Mouse (Mus musculus): ENCODE measurements around the gene Cela2a. TPM values are rescaled to one million over a fixed set of nuclear protein-coding genes. Genes with fewer than 3 reads are reported as not detected.

The Cela2a gene
- total RNA-seq, 2 experiments from 2014 or later = not detected

DNA sequence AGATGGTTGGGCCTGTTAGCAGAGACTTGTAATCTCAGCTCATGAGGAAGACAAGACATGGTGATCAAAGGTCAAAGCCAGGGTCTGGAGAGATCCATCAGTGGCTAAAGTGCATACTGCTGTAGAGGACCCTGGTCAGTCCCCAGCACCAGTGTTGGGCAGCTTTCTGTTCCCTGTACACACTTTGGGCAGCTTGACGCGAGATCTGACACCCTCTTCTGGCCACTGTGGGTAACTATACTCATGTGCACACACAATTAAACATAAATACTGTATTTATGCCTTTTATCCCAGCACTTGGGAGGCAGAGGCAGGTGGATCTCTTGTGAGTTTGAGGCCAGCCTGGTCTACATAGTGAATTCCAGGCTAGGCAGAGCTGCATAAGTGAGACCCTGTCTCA lies 15.0 kb downstream of the Cela2a start:
- no peak for DNase-seq
- intact Hi-C loops (cut with DNase I) = no loop called here

DNA sequence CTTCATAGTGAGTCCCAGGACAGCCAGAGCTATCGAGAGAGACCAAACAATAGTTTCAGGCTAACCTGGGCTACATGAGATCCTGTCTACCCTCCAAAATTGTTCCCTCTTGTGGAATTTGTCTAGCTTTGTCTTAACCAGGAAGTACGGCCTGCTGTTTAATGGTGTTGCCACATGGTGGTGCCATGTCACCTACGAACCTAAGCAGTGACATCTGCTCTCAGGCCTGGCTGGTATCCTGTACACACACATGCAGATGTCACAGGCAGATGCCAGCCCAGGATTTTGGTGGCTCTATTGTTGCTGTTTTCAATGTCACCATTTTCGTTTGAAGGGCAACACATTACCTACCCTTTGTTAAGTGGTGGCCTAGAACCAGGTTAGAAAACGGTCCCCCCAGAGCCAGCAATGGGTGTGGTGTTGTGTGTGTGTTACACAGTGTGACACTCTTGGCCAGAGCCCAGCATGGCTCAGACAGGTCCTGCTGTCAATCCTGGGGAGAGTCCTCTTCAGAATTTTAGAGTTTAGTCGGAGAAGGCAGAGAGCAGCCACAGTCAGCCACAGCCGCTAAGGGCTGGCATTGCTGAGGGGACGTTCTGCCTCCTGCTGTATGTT lies 16.0 kb downstream of the Cela2a start:
- intact Hi-C loops (cut with DNase I) = no loop called here
- peak in 1 of 2 experiments; percentile 23 for DNase-seq

DNA sequence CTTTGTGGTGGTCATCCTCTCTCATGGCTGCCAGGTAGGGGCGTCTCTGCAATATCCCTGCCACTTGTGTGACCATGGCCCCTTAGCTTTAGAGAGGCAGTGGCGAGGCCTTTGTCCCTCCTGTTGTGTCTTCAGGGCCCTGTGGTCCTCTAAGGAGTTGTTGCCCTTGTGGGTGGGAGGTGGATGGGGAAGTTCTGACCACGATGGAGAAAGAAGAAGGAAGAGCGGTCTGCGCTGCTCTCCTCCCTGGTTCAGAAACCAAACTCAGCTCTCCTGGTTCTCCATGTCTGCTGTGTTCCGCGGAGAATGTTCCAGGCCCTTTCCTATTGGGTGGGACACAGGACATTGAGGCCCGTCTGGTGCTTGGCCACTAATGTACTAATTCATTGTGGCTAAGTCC lies 20.1 kb downstream of the Cela2a start:
- intact Hi-C loops (cut with DNase I) = no loop called here
- DNase-seq = no peak

DNA sequence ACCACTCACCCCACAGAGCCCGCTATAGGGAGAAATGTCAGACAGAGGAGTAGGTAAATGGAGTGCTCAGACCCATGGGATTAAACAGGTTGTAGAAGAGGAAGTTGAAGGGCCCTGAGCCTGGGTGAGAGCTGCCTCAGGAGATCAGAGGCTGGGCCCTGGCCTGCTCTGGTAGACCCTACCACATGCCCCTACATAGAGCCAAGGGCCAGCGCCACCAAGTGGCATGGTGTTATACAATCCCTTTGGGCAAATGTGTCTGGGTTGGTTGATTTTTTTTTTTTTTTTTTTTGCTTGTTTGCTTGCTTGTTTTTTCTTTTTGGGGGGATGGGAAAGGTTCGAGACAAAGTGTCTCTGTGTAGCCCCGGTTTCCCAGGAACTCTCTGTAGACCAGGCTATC lies 21.9 kb downstream of the Cela2a start:
- intact Hi-C loops (cut with DNase I) = no loop called here
- no peak for DNase-seq

DNA sequence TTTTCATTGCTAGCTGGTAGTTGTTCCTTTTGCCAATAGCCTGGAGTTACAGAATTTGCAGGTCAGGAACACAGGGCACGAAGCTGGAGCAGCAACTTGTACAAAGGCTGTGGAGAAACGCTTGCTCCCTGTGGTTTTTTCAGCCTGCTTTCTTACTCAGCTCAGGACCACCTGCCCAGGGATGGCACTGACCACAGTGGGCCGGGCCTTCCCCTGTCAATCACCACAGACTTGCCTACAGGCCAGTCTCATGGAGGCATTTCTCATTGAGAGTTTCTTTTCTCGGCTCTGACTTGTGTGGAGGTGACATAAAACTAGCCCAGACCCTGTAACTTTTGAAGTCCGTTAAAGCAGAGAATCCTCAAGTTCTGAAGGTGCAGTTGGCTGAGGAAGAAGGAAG lies 28.4 kb downstream of the Cela2a start:
- no peak for DNase-seq
- intact Hi-C loops (cut with DNase I) = no loop called here

DNA sequence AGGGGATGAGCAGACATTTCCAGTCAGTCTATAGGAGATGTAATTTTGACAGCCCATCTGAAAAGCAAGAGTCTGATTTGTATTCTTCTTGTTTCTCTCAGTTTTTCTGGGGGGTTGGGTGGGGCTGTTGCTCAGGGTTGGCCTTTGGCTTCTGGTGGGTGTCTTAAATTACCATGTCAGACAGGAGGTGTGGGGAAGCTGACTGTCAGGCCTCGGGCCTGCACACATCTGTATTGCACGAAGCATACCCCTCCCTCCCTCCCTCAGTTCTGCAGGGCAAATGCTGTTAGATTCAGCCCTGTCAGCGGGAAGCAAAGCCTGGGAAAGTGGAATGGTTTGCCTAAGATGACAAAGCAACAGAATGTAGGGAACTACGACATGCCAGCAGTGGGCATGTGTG lies 29.0 kb downstream of the Cela2a start:
- intact Hi-C loops (cut with DNase I) = no loop called here
- DNase-seq = no peak

DNA sequence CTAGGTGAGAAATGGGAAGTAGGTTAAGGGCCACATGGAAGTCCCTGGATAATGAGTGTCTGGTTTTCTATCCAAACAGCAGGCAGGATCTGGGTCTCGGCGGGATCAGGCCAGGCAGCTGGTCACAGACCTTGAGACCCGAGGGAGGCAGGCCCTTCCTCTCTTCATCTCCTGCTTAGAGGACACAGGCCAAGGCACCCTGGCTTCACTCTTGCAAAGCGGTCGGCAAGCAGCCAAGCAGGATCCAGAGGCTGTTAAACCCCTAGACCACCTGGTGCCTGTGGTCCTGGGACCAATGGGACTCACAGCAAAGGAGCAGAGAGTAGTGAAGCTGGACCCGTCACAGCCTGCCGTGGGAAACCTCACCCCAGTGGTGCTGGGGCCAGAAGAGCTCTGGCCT lies 29.6 kb downstream of the Cela2a start:
- intact Hi-C loops (cut with DNase I) = no loop called here
- DNase-seq = no peak

DNA sequence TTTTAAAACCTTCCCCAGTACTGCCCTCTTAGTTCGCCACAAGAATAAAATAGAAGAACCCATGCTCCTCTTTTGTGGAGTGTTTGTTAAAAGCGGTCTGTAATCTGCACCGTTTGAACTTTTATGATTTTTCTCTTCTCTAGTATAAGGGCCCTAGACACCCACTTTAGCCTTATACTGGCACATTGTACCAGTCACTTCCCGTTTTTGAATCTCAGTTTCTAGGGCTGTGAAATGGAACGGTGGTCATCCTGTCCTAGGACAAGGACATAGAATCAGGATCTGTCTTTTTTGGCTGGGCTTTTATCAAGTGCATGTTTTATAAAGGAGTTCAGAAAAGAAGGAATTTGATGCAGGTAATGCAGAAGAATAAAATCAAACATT lies 31.8 kb downstream of the Cela2a start:
- DNase-seq = no peak
- intact Hi-C loops (cut with DNase I) = no loop called here

DNA sequence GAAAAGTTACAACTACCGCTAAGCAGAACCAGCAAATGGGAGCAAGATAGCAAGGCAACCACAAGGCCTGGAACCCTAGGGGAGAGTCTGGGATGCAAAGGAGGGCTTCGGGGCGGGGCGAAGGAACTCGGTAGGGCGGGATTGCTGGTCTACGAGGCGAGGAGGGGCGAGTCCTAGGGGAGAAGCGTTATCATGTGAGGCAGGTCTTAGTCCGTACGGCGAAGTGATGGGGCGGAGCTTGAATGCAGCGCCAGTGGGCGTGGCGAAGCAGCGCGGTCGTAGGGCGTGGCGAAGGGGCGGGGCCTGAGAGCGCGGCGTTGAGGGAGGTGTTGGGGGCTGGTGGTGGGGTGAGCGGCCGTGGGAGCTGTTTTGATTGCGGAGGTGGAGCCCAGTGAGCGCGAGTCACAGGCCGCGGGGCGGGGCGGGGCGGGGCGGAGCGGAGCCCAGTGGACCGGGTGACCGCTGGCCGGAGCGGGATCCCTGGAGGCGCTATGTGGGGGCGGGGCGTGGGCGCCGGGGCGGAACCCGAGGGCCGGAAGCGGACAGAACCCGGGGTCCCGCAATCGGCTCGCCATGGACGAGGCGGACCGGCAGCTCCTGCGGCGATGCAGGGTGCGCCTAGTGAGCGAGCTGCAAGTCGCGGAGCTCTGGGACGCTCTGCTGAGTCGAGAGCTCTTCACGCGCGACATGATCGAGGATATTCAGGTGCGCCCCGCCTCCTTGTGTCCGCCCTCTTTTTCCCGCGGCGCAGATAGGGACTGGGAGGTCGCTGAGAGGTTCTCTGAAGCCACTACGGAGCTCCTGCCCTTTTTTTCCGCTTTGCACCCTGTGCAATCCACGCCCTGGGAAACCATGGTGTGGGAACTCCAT lies 32.4 kb downstream of the Cela2a start, which contains the start of gene Casp9:
Casp9 (plus strand) TSS at position 331 of the 870 bp plus-strand sequence.
- intact Hi-C loops (cut with DNase I) = no loop called here
- DNase-seq = peak; percentile 98 to 99

DNA sequence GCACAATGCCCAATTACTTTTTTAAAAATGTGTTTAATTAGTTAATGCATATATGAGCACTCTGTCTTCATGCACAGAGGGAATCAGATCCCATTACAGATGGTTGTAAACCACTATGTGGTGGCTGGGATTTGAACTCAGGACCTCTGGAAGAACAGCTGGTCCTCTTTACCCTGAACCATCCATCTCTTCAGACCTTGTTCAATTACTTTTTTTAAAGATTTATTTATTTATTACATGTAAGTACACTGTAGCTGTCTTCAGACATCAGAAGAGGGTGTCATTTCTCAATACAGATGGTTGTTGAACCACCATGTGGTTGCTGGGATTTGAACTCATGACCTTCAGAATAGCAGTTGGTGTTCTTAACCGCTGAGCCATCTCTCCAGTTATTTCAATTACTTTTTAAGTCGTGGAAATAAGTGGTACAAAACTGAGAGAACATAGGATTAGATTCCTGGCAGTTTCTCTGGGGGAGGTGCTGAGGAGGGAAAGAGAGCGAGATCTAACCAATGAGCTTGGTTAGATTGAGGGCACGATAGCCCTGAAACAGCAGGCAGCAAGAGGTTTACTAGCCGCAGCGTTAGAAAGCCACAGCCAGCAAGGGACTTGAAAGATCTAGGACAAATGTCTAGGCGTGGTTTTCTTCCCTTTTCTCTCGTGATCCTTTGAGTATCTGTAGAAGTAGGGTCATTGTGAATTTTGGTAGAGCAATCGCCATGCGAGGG lies 33.2 kb downstream of the Cela2a start:
- intact Hi-C loops (cut with DNase I) = no loop called here
- DNase-seq = no peak

DNA sequence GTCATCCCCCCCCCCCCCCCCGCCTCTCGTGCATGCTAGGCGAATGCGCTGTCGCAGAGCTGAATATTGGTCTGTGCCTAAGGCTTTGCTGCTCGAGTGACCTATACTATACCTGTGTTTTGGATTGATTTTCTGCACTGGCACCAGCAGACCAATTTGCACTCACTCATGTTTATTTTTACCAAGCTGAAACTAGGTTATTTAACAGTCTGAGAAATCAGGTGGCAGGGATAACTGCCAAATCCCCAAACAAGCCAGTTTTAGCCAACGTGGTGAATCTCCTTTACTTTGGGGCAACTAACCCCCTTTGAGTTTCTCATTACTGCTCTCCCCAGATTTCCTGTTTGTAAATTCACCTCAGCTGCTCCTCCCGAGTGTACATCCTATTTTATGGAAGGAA lies 34.0 kb downstream of the Cela2a start:
- intact Hi-C loops (cut with DNase I) = no loop called here

DNA sequence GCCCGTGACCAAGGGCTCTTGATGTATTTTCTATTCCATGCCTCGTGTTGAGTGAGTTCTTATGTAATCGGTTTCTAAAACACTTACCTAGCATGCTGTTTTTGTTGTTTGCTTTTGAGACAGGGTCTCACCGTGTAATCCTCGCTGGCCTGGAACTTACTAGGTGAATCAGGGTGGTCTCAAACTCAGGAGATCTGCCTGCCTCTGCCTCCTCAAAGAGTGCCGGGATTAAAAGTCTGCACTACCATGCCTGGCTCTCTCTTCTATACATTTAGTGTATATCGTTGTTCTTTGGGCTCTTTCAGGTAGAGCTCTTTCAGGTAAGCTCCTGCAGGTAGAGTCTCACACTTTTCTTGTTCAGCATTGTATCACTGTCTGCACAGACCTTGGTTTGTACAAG lies 34.5 kb downstream of the Cela2a start:
- intact Hi-C loops (cut with DNase I) = no loop called here

More for the DNA sequence above, 34.0 kb downstream of the Cela2a start:
- no peak for DNase-seq

DNA sequence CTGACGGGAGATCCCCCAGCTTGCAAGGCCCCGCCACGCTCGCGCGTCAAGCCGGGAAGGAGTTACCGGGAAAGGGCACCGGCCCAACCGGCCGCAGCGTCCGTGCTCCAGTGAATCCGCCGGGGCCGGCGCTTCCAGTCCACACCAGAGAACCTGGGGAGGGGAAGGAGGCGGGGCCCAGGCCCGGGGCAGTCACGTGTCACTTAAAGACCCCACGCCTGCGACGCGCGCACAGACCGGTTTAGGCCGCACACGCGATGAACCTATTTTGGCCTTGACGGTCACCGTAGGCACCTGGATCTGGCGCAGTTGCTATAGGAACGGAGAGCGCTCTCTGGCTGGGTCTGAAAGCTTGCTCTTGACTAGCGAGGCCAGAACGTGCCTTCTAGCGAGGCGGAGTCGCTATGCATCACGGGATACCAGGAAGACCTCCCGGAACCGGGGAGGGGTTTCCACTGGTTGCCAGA lies 35.4 kb downstream of the Cela2a start, which contains the start of gene Dnajc16:
Dnajc16 (minus strand) TSS at position 408 of the 467 bp plus-strand sequence.
- intact Hi-C loops (cut with DNase I) = no loop called here
- peak; percentile 95 for DNase-seq

More for the DNA sequence above, 34.5 kb downstream of the Cela2a start:
- DNase-seq = no peak

DNA sequence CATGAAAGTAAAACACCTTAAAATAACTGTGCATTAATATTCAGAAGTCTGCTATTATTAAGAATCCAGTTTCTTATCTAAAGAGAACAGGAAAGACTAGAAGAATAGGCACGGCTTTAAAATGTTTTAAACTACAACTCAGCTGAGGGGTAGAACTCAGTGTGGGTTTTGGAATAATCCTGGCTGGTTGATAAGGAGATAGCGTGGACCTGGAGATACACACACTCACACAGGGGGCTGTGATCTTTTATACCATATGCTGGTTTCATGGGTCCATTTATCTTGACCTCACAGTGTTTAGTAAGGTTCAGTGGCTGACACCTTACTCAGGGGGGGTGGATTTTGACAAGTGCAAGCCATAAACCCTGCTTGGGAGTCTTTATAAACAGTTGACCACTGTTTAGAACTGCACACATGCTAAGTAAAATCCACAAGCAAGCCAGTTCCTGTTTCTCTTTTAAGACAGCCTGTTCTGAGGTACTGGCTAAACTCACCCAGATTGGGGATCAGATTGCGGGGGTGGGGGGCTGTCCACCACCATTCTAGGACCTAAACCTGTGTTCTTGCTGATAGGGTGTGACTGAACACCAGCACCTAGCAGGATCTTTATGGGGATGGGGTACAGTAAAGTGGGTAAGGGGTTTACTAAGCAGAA lies 36.3 kb downstream of the Cela2a start:
- intact Hi-C loops (cut with DNase I) = loop anchor here (10.0 kb wide), 1 partner anchor 175 kb away; the partner anchor contains the start of gene Tmem82
- DNase-seq = no peak

DNA sequence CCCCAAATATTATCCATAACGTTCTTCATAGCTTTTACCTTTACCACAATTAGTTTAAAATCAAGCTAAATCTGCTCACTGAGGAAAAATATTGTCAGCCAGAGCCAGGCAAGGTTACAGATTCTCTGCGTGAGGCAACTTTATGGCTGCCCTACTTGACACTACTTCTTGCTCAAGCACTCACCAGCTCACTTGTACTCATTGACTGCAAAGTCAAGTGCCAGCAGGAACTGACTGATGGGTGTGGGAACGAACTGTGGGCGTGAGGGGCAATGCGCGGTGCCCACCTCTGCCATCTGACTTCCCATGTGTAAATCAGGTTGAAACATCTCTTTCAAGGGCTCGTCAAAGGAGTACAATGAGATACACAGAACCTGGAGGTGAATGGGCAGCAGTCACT lies 38.5 kb downstream of the Cela2a start:
- DNase-seq = no peak
- intact Hi-C loops (cut with DNase I) = loop anchor here (10.0 kb wide), 1 partner anchor 173 kb away; the partner anchor contains the start of gene Tmem82

DNA sequence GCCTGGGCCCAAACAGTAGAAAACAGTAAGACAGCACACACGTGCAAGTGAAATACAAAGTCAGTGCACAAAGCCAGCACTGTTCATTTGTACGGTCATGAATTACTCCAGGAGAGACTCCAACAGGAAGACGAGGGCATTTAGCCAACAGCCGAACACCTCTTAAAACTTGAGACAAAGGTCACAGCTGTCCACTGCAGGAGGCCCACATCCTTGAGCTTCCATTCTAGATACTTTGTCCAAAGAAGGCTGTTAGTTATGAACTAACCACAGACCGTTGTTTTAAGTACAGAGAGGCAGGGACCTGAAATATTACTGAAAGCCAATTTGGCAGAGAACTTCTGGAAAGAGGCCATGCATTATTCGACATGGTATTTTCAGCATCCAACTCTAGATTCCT lies 38.9 kb downstream of the Cela2a start:
- DNase-seq = no peak
- intact Hi-C loops (cut with DNase I) = loop anchor here (10.0 kb wide), 1 partner anchor 172 kb away; the partner anchor contains the start of gene Tmem82

DNA sequence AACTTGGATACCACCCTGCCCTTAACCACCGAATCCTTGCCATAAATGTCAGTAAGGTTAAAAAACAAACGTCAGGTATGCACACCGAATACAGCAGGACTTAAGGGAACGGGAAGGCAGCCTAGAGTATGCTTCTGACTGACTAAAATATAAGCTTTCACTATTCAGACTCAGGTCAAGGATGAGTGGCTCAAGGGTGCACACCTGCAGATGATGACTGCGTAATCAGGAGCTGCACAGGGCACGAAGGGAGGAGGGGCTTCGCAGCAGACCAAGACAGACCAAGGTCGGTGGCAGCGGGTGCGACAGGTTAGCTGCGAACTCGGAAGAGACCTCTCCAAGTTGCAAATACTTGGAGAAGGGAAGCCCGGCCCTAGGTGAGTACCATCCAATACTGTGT lies 39.8 kb downstream of the Cela2a start:
- intact Hi-C loops (cut with DNase I) = loop anchor here (10.0 kb wide), 1 partner anchor 171 kb away; the partner anchor contains the start of gene Tmem82
- no peak for DNase-seq

DNA sequence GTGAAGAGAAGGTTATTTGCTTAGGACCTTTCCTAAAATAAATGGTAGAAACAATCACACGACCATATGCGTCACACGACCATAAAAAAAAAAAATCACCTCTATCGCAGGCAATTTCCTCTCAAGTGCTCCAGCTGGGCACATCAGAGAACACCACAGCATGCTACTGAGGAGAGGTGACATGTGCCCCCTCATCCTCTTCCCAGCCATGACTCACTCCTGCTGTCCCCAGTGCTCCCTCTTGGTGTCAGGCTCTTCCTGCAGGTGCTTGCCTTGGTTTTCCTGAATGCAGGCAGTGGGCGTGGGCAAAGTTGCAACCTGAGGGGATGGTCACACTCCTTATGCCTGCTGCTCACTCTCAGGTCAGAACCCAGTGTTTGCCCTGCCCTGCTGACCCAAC lies 41.1 kb downstream of the Cela2a start:
- intact Hi-C loops (cut with DNase I) = loop anchor here (10.0 kb wide), 1 partner anchor 170 kb away; the partner anchor contains the start of gene Tmem82

DNA sequence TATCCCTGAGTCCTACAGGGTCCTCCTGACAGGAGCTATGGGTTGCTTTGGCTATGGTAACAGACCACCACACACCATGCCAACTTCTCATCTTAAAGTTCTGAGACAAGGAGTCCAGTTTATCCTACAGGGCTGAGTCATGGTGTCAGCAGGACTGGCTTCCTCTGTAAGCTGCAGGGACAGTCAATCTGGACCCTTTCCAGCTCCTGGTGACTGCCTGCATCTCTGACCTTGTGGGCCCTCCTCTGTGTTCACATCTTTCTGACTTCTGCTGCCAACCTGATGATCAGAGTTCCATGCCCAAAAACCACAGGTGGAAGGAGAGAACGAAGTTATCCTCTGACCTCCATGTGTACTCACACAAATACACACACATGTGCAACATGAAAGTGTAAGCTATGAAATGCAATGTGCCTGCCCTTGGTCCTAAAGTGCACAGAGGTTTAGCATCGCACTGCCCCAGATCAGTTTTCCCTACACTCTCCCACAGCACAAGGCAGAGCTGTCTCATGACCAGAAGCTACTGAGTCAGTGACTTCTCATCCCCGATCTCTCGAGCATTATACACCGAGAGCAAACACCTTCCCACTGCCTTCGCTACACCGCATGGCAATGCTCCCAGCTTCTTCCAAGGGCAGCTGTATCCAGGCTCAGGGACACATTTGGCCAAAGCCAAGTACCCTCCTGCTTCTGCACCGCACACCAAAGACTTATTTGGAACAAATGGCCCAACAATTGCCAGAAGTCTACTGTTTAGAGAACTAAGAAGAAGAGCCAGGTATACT lies 44.6 kb downstream of the Cela2a start:
- intact Hi-C loops (cut with DNase I) = loop anchor here (10.0 kb wide), 1 partner anchor 167 kb away; the partner anchor contains the start of gene Tmem82
- no peak for DNase-seq

More for the DNA sequence above, 41.1 kb downstream of the Cela2a start:
- DNase-seq = no peak

Measured in heart, postnatal 14 days (tissue).